Mouse (Mus musculus) limb, embryonic 13.5 days (tissue): ENCODE measurements around the gene Sox30. TPM values are rescaled to one million over a fixed set of nuclear protein-coding genes. Genes with fewer than 3 reads are reported as not detected.
A peak's percentile ranks its signal among the peaks of the same experiment; 100 is the strongest.

Source experiments
- ATAC-seq: fragments of 200-750 bp; cut with Nextera tagmentation; 2 replicates; pipeline ENCODE4 v1.8.0; 2017; ENCODE audit warnings: low read depth, moderate number of reproducible peaks, moderate TSS enrichment; ENCODE audit not compliant: low FRiP score
- H3K27ac ChIP-seq: fragments of 300-500 bp; sonication (generic); 2 replicates; pipeline ENCODE4 v1.5.1; 2015; ENCODE audit warnings: inconsistent platforms, mild to moderate bottlenecking, moderate library complexity
- H3K27me3 ChIP-seq: fragments of 300-500 bp; sonication (generic); 2 replicates; pipeline ENCODE4 v1.6.1; 2015; ENCODE audit warnings: mild to moderate bottlenecking, inconsistent platforms
- H3K36me3 ChIP-seq: fragments of 300-500 bp; sonication (generic); 2 replicates; pipeline ENCODE4 v1.6.1; 2015; ENCODE audit warnings: inconsistent platforms, mild to moderate bottlenecking, moderate library complexity
- H3K4me1 ChIP-seq: fragments of 300-500 bp; sonication (generic); 2 replicates; pipeline ENCODE4 v1.6.1; 2015; ENCODE audit warnings: inconsistent platforms
- H3K4me2 ChIP-seq: fragments of 300-500 bp; sonication (generic); replicated peaks from 2 replicates; pipeline ENCODE4 v1.6.1; 2015; ENCODE audit warnings: inconsistent platforms, mild to moderate bottlenecking, moderate library complexity
- H3K4me3 ChIP-seq: fragments of 300-500 bp; sonication (generic); 2 replicates; pipeline ENCODE4 v1.5.1; 2015; ENCODE audit warnings: moderate library complexity, mild to moderate bottlenecking, inconsistent platforms
- H3K9ac ChIP-seq: fragments of 300-500 bp; sonication (generic); 2 replicates; pipeline ENCODE4 v1.6.1; 2015; ENCODE audit warnings: mild to moderate bottlenecking, inconsistent platforms
- H3K9me3 ChIP-seq: fragments of 300-500 bp; sonication (generic); 2 replicates; pipeline ENCODE4 v1.6.1; 2016; ENCODE audit warnings: inconsistent platforms
- WGBS: fragments of 180-500 bp; shearing (Covaris S2); methylation state at CpG from one replicate; pipeline ENCODE4 v1.1.7; 2015; 5-methylcytosine and 5-hydroxymethylcytosine counted together
- polyA plus RNA-seq: library from polyadenylated mRNA; unstranded; fragments of >200 nt; fragmentation: Nextera tagmentation; extraction: Ambion mirVana; gene quantifications from 2 replicates; pipeline ENCODE4 v1.2.1, GENCODE M21; 2015

Sox30 gene
- polyA plus RNA-seq, 1 experiment from 2014 or later, result 0.31 TPM

GRCm38 (mm10) chr11:45959598-45959997 is 20.5 kb upstream of the Sox30 start:
- Histone ChIP-seq H3K4me3 (no peak overlapping the region), H3K9ac (no peak overlapping the region), H3K4me1 (no peaks in the 10 kb centered on the region), H3K9me3 (no peaks in the 10 kb centered on the region), H3K4me2 (no peak overlapping the region), H3K27me3 (no peaks in the 10 kb centered on the region), H3K36me3 (no peaks in the 10 kb centered on the region), H3K27ac (no peak overlapping the region)
- 79% methylated on average over 3 of the region's 3 CpGs for WGBS
- ATAC-seq, result no peak

GRCm38 (mm10) chr11:45960003-45960402 is 20.1 kb upstream of the Sox30 start:
- Histone ChIP-seq H3K4me3 (no peak overlapping the region), H3K27ac (no peak overlapping the region), H3K9me3 (no peaks in the 10 kb centered on the region), H3K4me1 (no peaks in the 10 kb centered on the region), H3K27me3 (no peaks in the 10 kb centered on the region), H3K4me2 (no peak overlapping the region), H3K9ac (no peak overlapping the region), H3K36me3 (no peaks in the 10 kb centered on the region)
- 79% methylated on average over 5 of the region's 5 CpGs for WGBS
- ATAC-seq, result no peak

GRCm38 (mm10) chr11:45966896-45967295 is 13.2 kb upstream of the Sox30 start:
- no peak for ATAC-seq
- WGBS, result 89% methylated on average over 4 of the region's 4 CpGs
- Histone ChIP-seq H3K4me3 (no peak overlapping the region), H3K9ac (no peak overlapping the region), H3K4me2 (no peak overlapping the region), H3K9me3 (no peaks in the 10 kb centered on the region), H3K27me3 (0 out of 2 replicates have a peak, but pooled peaks cover 3% of the 10 kb centered on the region), H3K36me3 (no peaks in the 10 kb centered on the region), H3K4me1 (no peaks in the 10 kb centered on the region), H3K27ac (no peak overlapping the region)

GRCm38 (mm10) chr11:45968466-45968865 is 11.6 kb upstream of the Sox30 start:
- no peak for ATAC-seq
- WGBS, result 93% methylated on average over 3 of the region's 3 CpGs
- Histone ChIP-seq H3K9ac (no peak overlapping the region), H3K4me2 (no peak overlapping the region), H3K9me3 (no peaks in the 10 kb centered on the region), H3K4me3 (no peak overlapping the region), H3K4me1 (no peaks in the 10 kb centered on the region), H3K27ac (no peak overlapping the region), H3K36me3 (no peaks in the 10 kb centered on the region), H3K27me3 (0 out of 2 replicates have a peak, but pooled peaks cover 3% of the 10 kb centered on the region)

GRCm38 (mm10) chr11:45973635-45974034 is 6.5 kb upstream of the Sox30 start:
- no peak overlapping the region for H3K27ac ChIP-seq
- H3K9ac ChIP-seq, result no peak overlapping the region
- no peak overlapping the region for H3K4me3 ChIP-seq
- H3K9me3 ChIP-seq, result no peaks in the 10 kb centered on the region
- 82% methylated on average over 5 of the region's 5 CpGs for WGBS
- H3K4me2 ChIP-seq, result no peak overlapping the region
- H3K36me3 ChIP-seq, result no peaks in the 10 kb centered on the region
- H3K4me1 ChIP-seq, result no peaks in the 10 kb centered on the region
- ATAC-seq, result no peak
- 0 out of 2 replicates have a peak, but pooled peaks cover 3% of the 10 kb centered on the region for H3K27me3 ChIP-seq

GRCm38 (mm10) chr11:45974466-45974865 is 5.6 kb upstream of the Sox30 start:
- ATAC-seq, result no peak
- Histone ChIP-seq H3K27ac (no peak overlapping the region), H3K27me3 (peaks cover 8% of the 10 kb centered on the region; the same call in 1 of the 2 replicates), H3K9ac (no peak overlapping the region), H3K36me3 (no peaks in the 10 kb centered on the region), H3K4me1 (no peaks in the 10 kb centered on the region), H3K4me3 (no peak overlapping the region), H3K4me2 (no peak overlapping the region), H3K9me3 (peaks cover 2% of the 10 kb centered on the region; the same call in 1 of the 2 replicates)
- WGBS, result 90% methylated on average over 8 of the region's 8 CpGs

- no peak overlapping the region for H3K9ac ChIP-seq
- no peak overlapping the region for H3K27ac ChIP-seq
- no peak overlapping the region for H3K4me3 ChIP-seq
- no peak overlapping the region for H3K4me2 ChIP-seq
- H3K36me3 ChIP-seq, result no peaks in the 10 kb centered on the region
- H3K4me1 ChIP-seq, result 0 out of 2 replicates have a peak, but pooled peaks cover 6% of the 10 kb centered on the region
- peaks cover 8% of the 10 kb centered on the region; the same call in 1 of the 2 replicates for H3K9me3 ChIP-seq
- no peak for ATAC-seq
- 86% methylated on average over 3 of the region's 3 CpGs for WGBS
- H3K27me3 ChIP-seq, result peaks cover 12% of the 10 kb centered on the region
These were observed 4.0 kb upstream of the Sox30 start for GRCm38 (mm10) chr11:45976061-45976460.

- peaks cover 8% of the 10 kb centered on the region; the same call in 1 of the 2 replicates for H3K9me3 ChIP-seq
- 0 out of 2 replicates have a peak overlapping the region, but pooled peaks have one; percentile 22 for H3K27ac ChIP-seq
- no peaks in the 10 kb centered on the region for H3K36me3 ChIP-seq
- H3K4me1 ChIP-seq, result 0 out of 2 replicates have a peak, but pooled peaks cover 8% of the 10 kb centered on the region
- peak overlapping the region; percentile 64 for H3K4me3 ChIP-seq
- peak overlapping the region; percentile 83 for H3K9ac ChIP-seq
- peaks cover 15% of the 10 kb centered on the region for H3K27me3 ChIP-seq
- 45% methylated on average over 19 of the region's 19 CpGs for WGBS
- peak overlapping the region; percentile 78 for H3K4me2 ChIP-seq
- 0 out of 2 replicates have a peak, but pooled peaks have one; percentile 12 for ATAC-seq
These were observed 763 bp downstream of the Sox30 start for GRCm38 (mm10) chr11:45980893-45981253.

- WGBS, result 7% methylated on average over 16 of the region's 16 CpGs
- peak overlapping the region; percentile 40 for H3K9ac ChIP-seq
These were observed 11.5 kb downstream of the Sox30 start for GRCm38 (mm10) chr11:45991604-45992003.

GRCm38 (mm10) chr11:45992087-45992486 is 12.0 kb downstream of the Sox30 start:
- Histone ChIP-seq H3K27me3 (no peaks in the 10 kb centered on the region), H3K9ac (peak overlapping the region; percentile 40), H3K4me3 (peak overlapping the region; percentile 33), H3K4me1 (peaks cover 6% of the 10 kb centered on the region), H3K36me3 (no peaks in the 10 kb centered on the region), H3K9me3 (no peaks in the 10 kb centered on the region), H3K27ac (no peak overlapping the region), H3K4me2 (peak overlapping the region; percentile 62)
- no peak for ATAC-seq
- 48% methylated on average over 13 of the region's 13 CpGs for WGBS

More at GRCm38 (mm10) chr11:45991604-45992003, 11.5 kb downstream of the Sox30 start:
- peak; percentile 57; the same call in 1 of the 2 replicates for ATAC-seq
- no peaks in the 10 kb centered on the region for H3K36me3 ChIP-seq
- H3K27ac ChIP-seq, result no peak overlapping the region
- H3K4me2 ChIP-seq, result peak overlapping the region; percentile 62
- peak overlapping the region; percentile 33 for H3K4me3 ChIP-seq
- no peaks in the 10 kb centered on the region for H3K9me3 ChIP-seq
- H3K27me3 ChIP-seq, result no peaks in the 10 kb centered on the region
- peaks cover 6% of the 10 kb centered on the region for H3K4me1 ChIP-seq

- H3K4me1 ChIP-seq, result no peaks in the 10 kb centered on the region
- ATAC-seq, result no peak
- no peak overlapping the region for H3K4me3 ChIP-seq
- no peaks in the 10 kb centered on the region for H3K36me3 ChIP-seq
- H3K9ac ChIP-seq, result no peak overlapping the region
- H3K4me2 ChIP-seq, result no peak overlapping the region
- 21% methylated on average over 6 of the region's 6 CpGs for WGBS
- H3K9me3 ChIP-seq, result no peaks in the 10 kb centered on the region
- H3K27me3 ChIP-seq, result no peaks in the 10 kb centered on the region
- no peak overlapping the region for H3K27ac ChIP-seq
These were observed 36.0 kb downstream of the Sox30 start for GRCm38 (mm10) chr11:46016061-46016460.

GRCm38 (mm10) chr11:46020246-46020645 is 40.1 kb downstream of the Sox30 start:
- Histone ChIP-seq H3K4me3 (no peak overlapping the region), H3K27me3 (no peaks in the 10 kb centered on the region), H3K9me3 (no peaks in the 10 kb centered on the region), H3K4me2 (no peak overlapping the region), H3K27ac (no peak overlapping the region), H3K9ac (no peak overlapping the region), H3K36me3 (no peaks in the 10 kb centered on the region), H3K4me1 (no peaks in the 10 kb centered on the region)
- no peak for ATAC-seq
- 92% methylated on average over 1 of the region's 1 CpGs for WGBS

GRCm38 (mm10) chr11:46021850-46022249 is 41.7 kb downstream of the Sox30 start:
- Histone ChIP-seq H3K27ac (no peak overlapping the region), H3K36me3 (no peaks in the 10 kb centered on the region), H3K4me2 (no peak overlapping the region), H3K9me3 (no peaks in the 10 kb centered on the region), H3K27me3 (no peaks in the 10 kb centered on the region), H3K4me1 (no peaks in the 10 kb centered on the region), H3K9ac (no peak overlapping the region), H3K4me3 (no peak overlapping the region)
- no peak for ATAC-seq
